Mouse (Mus musculus) T-helper 17 cell (primary cell): Measurements from ENCODE around the gene Nat9.

Experiments used
- in situ Hi-C, 2 experiments: fragments of 300-600 bp; cut with MboI, MseI; formaldehyde crosslinking; loops; 1 replicate in 1 of 2; 2 replicates in 1 of 2; pipeline ENCODE4 v1.15.1; 2025; ENCODE audit warnings: high pct_unique_total_duplicates in 2 of 2

Nat9 gene

DNA sequence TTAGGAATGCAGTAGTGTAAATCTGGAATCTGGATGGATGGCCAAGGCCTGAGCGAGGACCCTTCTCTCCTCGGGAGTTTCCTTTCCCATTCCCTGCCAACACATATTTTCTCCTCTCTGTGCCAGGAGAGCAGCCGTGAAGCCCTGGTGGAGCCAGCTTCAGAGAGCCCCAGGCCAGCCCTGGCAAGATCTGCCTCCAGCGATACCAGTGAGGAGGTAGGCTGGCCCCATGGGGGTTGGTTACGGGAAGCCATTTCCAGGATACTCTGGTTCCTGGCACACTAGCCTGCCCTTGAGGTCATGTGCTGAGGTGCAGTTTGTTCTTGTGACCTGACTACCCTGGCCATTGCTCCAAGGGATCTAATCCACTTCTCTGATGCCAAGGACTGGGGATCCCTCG, 7.8 kb downstream of the Nat9 start:
- in situ Hi-C loops: loop anchor here (10.0 to 25.0 kb wide), 2 partner anchors 95 to 1232 kb away; partner anchors contain the start of gene Rnf157 (in 1 of the 2)

DNA sequence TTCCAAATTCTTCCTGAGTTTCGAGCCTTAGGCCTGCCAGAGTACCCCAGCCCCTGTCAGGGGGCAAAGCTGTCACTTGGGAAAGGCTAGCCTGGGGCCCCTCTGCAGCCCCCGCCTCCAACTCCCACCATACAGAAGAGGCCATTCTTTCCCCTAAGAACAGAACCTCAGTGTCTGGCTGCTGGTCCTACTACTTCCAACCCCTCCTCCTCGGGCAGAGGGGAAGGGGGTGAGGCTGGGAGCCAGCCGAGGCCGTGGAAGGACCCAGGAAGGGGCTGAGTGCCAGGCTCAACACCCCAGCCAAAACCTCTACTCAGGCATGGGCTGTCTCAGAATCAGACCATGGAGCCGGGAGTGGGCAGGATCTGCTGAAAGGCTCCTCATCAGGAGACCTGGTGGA, 8.5 kb downstream of the Nat9 start:
- in situ Hi-C loops: loop anchor here in 1 of 2 experiments (25.0 kb wide), 1 partner anchor 1233 kb away; the partner anchor contains the start of gene Rnf157

DNA sequence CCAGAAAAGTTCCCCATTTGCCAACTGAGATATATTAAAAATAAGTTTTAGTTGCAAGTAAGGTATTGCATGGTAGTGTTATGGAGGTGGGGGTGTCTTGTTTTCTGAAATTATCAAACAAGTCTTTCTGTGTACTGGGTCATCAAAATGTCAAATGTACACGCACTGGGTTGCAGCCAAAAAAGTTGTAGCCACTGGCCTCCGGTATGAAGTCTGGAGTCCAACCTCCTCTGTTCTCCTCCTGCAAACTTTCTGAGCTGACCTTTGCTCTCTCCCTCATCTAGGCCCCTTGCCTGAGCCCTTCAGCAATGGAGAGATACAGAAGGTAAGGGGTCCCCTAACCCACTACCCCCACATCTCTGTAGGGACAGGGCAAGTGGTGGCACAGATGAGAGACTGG, 8.9 kb downstream of the Nat9 start:
- in situ Hi-C loops: loop anchor here in 1 of 2 experiments (25.0 kb wide), 1 partner anchor 1234 kb away; the partner anchor contains the start of gene Rnf157

DNA sequence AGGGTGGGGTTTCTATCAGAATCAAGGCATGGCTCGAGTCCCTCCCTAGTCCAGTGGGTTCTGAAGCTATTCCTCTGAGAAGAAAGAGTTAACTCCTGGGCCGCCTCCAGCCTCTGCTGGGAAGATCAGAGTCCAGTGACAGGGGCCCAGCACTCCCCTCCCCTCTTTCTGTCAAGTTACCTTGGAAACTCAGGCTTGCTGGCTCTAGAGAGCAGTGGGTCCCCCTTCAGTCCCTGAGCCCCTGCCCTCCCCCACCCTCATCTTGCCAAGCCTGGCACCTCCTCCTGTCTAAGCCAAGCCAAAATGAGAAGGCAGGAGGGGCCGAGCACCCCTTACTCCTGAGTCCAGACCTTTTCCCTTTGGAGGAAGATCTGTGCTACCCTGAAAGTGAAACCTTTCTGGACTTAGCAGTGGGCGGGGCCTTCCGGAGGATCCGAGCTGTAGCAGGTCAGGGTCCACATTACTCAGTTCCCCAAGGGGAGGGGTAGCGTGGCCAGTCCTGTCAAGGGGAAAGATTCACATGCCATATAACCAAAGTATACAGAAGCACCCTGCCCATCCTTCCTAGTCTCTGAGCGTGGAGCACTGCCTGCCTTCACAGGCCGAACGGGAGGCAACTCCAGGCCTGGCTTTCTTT, 10.0 kb downstream of the Nat9 start:
- in situ Hi-C loops: loop anchor here in 1 of 2 experiments (25.0 kb wide), 1 partner anchor 1235 kb away; the partner anchor contains the start of gene Rnf157

DNA sequence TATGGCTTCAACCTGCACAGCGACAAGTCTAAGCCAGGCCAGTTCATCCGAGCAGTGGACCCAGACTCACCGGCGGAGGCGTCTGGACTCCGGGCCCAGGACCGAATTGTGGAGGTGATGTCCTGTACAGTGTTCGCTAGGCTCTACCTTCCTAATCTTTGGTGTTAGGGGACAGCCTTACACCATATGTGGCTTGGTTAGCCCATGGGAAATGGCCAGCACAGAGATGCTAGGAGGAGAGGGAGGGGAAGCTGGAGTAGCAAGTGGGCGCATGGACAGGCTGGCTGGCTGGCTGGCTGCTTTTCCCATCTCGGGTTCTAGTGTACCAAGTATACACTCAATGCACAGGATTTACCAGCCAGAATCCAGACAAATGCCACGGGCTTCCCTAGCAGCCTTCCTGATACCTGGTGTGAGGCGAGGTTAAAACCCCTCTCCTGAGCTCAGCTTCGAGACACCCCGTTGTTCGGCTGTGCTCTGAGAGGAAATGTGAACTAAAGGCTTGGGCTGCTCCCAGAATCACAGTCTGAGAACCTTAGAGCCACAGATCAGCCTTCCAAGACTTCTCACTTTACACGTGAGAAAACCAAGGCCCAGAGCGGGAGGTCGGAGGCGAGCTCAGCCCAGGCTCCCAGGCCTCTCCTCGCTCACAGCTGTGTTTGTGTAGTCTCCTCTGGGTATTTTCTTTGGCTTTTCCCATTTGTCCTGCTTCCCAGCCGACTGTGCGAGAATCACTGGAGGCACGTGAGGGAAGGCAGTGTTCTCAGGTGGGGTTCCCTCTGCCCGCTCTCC, 11.1 kb downstream of the Nat9 start:
- in situ Hi-C loops: loop anchor here in 1 of 2 experiments (25.0 kb wide), 1 partner anchor 1236 kb away; the partner anchor contains the start of gene Rnf157

DNA sequence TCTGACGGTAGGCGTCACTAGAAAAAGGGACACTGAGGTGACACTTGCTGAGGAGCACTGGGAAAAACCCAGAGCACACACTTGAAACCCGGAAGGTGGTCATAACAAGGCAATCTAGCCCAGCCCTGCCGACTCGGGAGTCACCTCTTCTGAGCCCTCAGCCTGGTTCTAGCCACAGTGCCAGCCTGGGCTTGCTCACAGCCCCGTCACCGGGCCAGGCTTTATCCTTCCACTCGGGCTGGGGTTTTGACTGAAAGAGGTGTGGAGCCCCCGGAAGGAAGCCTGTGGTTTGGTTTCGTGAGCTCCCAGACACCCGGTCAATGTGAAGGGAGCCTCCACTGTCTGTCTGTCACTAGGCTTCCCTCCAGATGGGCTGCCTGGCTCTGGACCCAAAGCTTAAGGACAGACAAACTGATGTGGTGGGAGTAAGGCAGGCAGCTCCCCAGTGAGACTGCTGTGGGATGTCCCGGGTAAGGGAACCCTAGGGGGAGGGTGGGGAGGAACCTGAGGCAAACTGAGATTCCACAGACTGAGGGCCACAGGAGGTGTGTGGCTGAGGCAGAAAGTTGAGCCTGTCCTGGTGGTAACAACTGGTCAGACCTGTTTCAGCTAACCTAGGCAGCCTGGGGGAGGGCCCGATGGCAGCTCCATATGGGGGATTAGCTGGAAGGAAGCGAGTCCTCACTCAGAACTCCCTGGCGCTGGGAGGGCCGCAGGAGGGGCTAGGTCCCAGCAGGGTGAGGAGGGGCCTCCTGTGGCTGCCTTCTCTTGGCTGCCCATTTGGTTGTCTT, 13.9 kb downstream of the Nat9 start:
- in situ Hi-C loops: no loop called here

DNA sequence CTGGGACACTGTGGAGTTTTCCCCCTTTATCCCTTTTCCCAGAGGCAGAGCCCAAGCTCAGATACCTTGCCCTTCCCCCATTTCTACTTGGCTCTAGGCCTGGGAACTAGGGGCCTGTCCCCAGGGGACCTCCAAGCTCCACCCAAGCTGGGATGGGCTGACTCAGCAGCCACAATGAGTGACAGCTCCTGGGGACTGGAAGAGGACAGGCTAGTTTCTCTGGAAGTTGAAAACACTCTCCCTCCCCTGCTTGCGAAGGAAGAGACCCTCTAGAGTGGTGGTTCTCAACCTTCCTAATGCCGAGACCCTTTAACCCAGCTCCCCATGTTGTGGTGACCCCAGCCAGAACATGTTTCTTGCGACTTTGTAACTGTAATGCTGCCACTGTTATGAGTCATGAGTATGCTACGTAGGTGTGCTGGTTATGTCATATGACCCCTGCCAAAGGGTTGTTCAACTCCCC, 14.8 kb downstream of the Nat9 start:
- in situ Hi-C loops: no loop called here

DNA sequence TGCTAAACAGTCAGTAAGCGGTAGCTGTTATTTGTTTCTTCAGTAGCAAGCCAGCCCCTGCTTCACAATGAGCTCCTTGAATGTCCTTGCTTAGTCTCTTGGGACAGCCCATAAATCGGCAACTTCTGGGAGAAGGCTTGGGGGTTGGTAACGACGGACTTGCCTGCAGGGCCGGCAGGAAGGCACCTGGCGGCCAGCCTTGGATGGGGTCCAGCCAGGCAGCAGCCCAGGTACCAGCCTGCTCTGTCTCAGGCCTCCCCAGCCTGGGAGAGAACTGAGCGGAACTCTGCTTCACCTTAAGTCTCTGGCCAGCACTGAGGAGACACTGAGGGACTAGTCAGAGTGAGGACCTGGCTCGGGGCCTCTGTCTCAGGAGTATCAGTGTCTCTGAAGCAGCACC, 16.5 kb downstream of the Nat9 start:
- in situ Hi-C loops: no loop called here

DNA sequence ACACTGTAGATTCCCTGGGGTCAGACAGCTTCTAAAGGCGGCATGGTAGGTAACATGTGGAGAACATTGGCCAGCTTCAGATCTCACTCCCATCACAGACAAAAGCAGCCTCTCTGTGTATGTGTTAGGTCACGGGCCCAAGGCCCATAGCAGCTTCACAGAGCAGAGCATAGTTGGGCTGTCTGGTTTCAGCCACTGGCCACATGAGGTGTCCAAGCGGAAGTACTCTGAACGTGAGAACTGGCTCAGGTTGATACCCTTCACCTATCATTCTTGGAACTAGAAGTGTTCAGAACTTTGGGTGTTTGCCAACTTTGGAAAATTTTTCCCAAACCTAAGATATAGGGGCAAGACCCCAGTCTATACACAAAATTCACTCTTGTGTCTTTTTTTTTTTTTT, 18.2 kb downstream of the Nat9 start:
- in situ Hi-C loops: loop anchor here in 1 of 2 experiments (10.0 kb wide), 1 partner anchor 305 kb away; the partner anchor contains the start of gene Armc7

DNA sequence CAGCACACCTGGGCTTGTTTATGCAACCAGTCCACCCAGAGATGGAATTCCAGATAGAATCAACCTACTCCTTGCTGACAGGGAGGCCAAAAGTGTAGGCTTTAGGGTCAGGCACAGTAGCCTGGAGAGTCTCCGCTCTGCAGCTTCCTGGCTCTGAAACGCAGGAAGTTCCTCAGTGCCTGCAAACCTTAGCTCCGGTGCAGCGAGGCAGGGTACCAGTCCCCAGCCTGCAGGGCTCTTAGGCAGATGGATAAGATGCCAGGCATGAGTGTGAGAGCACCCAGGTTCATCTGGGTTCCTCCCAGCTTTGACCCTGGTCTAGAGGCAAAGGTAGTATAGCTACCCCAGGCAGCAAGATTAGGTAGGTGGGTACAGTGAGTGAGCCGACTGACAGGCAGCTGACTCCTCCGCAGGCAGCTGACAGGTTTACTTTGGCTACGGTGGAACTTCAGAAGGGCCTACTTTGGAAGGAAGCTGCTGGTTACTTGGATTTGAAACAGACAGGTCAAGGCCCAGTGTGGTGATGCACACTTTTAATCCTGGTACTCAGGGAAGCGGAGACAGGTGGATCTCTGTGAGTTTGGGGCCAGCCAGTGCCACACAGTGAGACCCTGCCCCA, 19.9 kb downstream of the Nat9 start:
- in situ Hi-C loops: loop anchor here in 1 of 2 experiments (10.0 kb wide), 1 partner anchor 307 kb away; the partner anchor contains the start of gene Armc7

DNA sequence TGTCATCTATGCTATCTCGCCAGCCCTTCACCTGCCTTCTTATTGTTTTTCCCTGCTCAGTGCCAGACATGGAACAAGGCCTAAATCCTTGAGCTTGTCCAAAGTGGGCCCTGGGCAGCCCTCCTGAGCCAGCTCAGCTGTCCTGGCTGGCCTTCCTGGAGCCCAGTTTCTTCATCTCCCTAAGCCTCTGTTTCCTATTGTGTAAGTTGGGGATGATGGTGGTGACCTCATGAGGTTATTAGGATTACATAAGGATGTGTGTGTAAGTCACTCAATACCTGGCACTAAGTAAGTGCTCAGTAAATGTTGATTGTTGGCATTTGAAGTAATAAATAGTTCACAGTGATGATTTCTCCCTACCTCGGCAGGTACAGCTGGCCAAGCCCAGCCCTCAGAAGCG, 20.9 kb downstream of the Nat9 start:
- in situ Hi-C loops: loop anchor here in 1 of 2 experiments (10.0 kb wide), 1 partner anchor 308 kb away; the partner anchor contains the start of gene Armc7

DNA sequence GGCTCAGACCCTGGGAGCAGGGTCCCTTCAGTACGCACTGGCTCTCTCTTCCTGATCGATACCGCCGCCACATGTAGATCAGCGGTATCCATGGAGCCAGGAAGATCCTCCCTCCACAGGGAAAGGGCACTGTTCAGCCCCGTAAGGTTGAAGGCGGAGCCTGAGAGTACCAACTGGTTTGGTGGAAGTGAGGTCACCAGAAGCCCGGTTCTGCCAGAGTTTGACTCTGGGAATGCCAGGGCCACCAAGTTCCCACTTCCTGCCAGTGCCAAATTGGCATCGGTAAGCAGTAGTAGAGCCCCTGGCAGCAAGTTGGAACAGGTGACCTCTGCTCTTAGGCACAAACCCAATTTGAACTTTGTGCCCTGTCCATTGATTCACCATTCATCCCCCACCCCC, 22.7 kb downstream of the Nat9 start:
- in situ Hi-C loops: loop anchor here (5.0 to 10.0 kb wide), 3 partner anchors 32 to 310 kb away; partner anchors contain the start of gene Armc7 (in 1 of the 2)

DNA sequence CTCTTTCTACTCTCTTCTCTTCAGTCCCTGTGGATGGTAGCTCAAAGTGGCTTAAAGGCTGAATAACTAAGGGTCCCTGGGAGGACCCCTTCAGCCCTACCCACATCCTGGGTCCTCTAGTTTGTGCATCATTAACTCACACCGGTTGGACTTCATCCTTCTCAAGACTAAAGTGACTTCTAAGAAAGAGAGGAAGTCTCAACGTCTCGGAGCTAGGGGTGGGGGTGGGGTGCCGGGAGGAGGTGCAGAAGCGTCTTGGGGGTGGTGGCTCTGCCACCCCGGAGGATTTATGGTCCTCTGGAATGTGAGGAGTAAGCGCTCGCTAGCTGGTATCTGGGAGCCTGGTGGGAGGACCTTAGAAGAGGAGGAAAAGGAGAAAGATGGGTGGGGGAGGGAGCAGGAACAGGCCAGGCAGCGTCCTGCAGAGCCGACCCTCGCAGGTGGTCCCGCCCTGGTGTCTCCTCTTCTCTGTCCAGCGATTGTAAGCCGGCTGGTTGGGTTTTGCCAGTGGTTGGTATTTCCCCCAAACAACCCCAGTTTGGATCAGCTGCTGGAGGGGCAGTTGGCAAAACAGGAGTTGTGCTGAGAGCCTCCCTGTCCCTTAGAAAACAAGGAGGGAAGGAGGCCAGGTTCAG, 23.2 kb downstream of the Nat9 start:
- in situ Hi-C loops: loop anchor here (5.0 to 10.0 kb wide), 3 partner anchors 33 to 310 kb away; partner anchors contain the start of gene Armc7 (in 1 of the 2)

DNA sequence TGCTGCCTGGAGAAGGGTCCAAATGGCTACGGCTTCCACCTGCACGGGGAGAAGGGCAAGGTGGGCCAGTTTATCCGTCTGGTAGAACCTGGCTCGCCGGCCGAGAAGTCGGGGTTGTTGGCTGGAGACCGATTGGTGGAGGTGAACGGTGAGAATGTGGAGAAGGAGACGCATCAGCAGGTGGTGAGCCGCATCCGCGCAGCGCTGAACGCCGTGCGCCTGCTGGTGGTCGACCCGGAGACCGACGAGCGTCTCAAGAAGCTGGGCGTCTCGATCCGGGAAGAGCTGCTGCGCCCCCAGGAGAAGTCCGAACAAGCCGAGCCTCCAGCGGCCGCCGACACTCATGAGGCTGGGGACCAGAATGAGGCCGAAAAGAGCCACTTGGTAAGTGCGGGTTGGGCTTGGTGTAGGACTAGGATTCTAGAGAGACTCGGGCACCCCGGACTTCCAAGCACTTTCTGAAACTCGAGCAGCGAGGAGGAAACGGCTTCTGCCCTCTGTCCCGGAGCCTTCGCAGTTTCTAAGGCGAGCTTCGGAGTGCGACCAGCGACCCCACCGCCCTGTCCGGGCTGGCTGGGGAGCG, 24.0 kb downstream of the Nat9 start:
- in situ Hi-C loops: loop anchor here (5.0 to 10.0 kb wide), 3 partner anchors 34 to 311 kb away; partner anchors contain the start of gene Armc7 (in 1 of the 2)

DNA sequence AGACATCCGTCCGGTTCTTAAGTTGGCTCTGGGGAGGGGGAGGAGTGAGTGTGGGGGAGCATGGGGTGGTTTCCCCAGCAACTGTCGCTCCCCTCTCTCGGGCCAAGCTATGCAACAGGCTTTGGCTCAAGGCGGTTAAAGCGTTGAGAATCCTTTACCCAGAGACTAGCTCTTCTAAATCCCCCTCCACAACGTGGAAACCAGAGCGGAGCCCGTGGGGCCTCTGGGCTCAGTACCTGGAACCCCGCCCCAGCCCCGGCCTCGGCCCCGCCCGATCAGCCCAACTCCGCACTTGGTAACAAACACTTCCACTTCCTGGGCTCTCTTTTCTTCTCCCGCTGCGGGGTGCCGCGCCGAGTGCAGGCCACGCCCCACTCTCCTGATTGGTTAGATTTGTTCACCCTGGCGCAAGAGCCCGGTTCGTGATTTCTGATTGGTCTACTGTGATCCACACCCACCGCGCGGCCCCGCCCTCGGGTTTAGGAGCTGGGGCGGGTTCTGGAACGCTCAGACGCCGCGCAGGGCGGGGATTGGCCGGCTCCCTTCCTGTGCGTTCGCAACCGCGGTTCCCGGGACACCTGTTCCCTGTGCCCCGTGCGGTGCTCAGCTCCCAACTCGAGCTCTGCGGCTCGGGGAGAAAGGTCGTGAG, 24.7 kb downstream of the Nat9 start, which contains the start of gene Slc9a3r1:
Slc9a3r1 (plus strand) TSS at position 510 of the 649 bp plus-strand sequence.
- in situ Hi-C loops: loop anchor here (5.0 to 10.0 kb wide), 3 partner anchors 34 to 312 kb away; partner anchors contain the start of gene Armc7 (in 1 of the 2)

DNA sequence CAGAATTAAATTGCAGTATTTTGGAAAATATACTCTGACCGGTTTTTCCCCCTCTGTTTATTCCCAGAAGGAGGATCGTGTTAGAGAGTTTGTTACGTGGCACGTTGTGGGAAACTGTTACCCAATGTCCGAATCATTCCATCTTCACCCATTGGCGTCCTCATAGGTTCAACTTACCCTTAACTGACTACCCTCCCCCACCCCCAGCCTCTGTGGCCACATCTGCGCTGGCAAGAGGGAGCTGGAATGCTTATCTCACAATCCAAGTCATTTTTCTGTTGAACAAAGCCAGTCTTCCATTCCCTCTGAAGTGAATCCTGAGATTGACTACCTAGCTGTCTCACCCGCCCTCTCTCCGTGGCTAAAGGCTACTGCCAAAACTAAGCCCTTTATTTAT, 25.5 kb downstream of the Nat9 start:
- in situ Hi-C loops: loop anchor here (5.0 to 10.0 kb wide), 3 partner anchors 35 to 313 kb away; partner anchors contain the start of gene Armc7 (in 1 of the 2)

DNA sequence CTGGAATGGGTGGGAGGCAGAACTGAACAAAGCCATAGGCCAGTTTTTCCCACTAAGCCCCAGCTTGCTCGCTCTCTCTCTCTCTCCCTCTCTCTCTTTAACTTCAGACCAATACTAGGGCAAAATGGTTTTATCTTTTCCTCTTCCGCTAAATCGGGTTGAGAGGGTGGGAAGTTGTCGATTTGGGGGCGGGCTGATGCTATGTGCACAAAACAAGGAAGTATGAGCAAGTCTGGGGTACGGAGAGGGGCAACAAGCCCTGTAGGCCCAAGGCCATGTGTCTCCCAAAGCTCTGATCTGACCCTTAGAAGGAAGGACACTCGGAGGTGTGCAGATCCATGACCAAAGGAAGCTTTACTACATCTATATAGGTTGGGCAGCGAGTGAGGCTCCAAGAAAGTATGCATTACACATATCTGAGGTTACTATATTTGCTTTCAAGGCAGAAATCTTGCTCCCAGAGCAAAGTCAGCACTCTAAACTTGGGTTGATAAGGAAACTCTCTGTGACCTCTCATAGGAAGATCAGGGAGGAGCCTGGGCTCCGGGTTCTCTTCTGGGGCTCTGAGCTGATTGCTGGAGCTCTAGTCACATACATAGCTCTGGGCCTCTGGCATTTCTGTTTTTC, 26.0 kb downstream of the Nat9 start:
- in situ Hi-C loops: loop anchor here (5.0 to 10.0 kb wide), 3 partner anchors 36 to 313 kb away; partner anchors contain the start of gene Armc7 (in 1 of the 2)

DNA sequence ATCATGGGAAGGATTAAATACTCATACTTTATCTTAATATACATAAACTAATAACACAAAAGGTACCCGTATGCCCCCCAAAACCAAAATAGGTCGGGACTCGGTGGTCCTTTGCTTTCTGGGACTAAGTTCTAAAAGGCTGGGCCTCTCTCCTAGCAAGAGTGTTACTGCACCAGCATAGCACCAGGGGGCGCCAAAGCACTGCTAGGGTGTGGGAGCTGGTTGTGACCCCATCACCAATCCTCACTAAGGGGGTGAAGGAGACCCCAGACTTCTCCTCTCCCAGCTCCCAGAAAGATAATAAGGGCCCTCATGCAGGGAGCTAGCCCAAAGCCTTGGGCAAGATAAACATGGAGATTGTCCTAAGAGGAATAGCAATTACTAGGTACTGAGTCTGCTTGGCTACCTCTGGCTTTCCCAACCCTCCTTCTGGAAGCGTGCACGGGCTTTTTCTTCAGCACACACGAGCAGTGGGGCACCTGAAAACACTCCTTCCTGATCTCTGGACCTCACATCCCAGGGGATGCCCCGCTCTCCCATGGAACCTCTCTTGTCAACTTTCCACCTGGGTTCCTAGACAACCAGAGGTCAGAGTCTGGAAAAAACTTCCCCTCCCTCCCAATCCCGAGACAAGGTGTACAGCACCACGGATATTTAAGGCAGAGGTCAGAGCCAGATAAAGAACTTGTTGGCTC, 26.6 kb downstream of the Nat9 start:
- in situ Hi-C loops: loop anchor here (5.0 to 10.0 kb wide), 3 partner anchors 36 to 314 kb away; partner anchors contain the start of gene Armc7 (in 1 of the 2)
